Mouse (Mus musculus): ENCODE data around the gene St3gal5. TPM values are rescaled to one million over a fixed set of nuclear protein-coding genes. Genes with fewer than 3 reads are reported as not detected.

St3gal5 gene
- polyA plus RNA-seq, 1 experiment from 2014 or later = 38.9 TPM

DNA sequence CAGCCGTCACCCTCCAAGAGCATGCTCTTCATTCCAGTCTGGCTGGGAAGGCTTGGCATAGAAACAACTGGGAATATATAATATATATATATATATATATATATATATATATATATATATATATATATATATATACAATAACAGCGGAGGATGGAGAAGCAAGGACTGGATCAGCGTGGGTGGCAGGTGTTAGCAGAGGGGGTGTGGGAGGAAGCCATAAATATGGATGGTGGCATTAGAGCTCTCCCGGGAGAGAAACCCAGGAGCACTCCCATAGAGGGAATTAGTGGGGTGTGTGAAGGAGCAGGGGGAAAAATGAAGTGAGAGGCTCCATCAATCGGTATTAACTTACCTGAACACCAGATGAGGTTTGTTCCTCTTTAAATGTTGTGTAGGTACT is 2.8 kb downstream of the St3gal5 start:
- Histone ChIP-seq H3K27me3 (ENCODE audit: poor library complexity, severe bottlenecking) (0 out of 2 replicates have a peak, but pooled peaks cover 5% of the 10 kb centered on the region), H3K9me3 (no peaks in the 10 kb centered on the region), H3K4me1 (peaks cover 61% of the 10 kb centered on the region), H3K36me3 (replicated peaks) (peaks cover 6% of the 10 kb centered on the region), H3K27ac (no peak overlapping the region), H3K4me3 (no peak overlapping the region)
- 93% methylated on average over 5 of the region's 5 CpGs for WGBS
- DNase-seq (ENCODE audit: extremely low spot score, low spot score) = no peak

GRCm38 (mm10) chr6:72100939-72101338 is 3.5 kb downstream of the St3gal5 start:
- 90% methylated on average over 8 of the region's 8 CpGs for WGBS
- no peak for DNase-seq (ENCODE audit: extremely low spot score, low spot score)
- Histone ChIP-seq H3K9me3 (no peaks in the 10 kb centered on the region), H3K4me1 (peaks cover 57% of the 10 kb centered on the region), H3K27me3 (ENCODE audit: poor library complexity, severe bottlenecking) (no peaks in the 10 kb centered on the region), H3K4me3 (no peak overlapping the region; the same call in 1 of the 2 replicates), H3K27ac (peak overlapping the region; percentile 57; the same call in 1 of the 2 replicates), H3K36me3 (replicated peaks) (peaks cover 13% of the 10 kb centered on the region)

- H3K4me3 ChIP-seq = no peak overlapping the region
- peak overlapping the region; percentile 57; the same call in 1 of the 2 replicates for H3K27ac ChIP-seq
- DNase-seq (ENCODE audit: extremely low spot score, low spot score) = no peak
- peaks cover 13% of the 10 kb centered on the region for H3K36me3 ChIP-seq (replicated peaks)
- peaks cover 54% of the 10 kb centered on the region for H3K4me1 ChIP-seq
- H3K9me3 ChIP-seq = no peaks in the 10 kb centered on the region
- 81% methylated on average over 4 of the region's 4 CpGs for WGBS
- no peaks in the 10 kb centered on the region for H3K27me3 ChIP-seq (ENCODE audit: poor library complexity, severe bottlenecking)
Measured at GRCm38 (mm10) chr6:72101386-72101785, 4.0 kb downstream of the St3gal5 start.

DNA sequence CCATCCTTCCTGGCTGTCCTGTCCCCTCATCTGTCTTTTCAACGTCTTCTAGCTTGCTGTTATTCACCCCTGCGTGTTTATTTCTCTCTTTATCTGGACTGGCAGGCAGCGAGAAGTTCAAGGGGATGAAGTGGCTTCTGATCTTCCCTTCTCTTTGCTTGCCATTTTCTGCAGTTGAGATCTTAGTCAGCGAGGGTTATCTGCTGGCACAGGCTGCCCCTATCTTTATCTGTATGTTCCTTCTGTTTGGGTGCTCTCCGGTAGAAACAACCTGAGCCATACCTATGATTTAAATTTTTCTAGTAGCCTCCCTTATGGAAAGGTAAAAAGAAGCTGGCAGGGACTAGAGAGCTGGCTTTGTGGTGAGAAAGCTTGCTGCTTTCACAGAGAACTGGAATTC is 4.7 kb downstream of the St3gal5 start:
- H3K4me3 ChIP-seq = no peak overlapping the region
- DNase-seq (ENCODE audit: extremely low spot score, low spot score) = no peak
- WGBS = 91% methylated on average over 5 of the region's 5 CpGs

DNA sequence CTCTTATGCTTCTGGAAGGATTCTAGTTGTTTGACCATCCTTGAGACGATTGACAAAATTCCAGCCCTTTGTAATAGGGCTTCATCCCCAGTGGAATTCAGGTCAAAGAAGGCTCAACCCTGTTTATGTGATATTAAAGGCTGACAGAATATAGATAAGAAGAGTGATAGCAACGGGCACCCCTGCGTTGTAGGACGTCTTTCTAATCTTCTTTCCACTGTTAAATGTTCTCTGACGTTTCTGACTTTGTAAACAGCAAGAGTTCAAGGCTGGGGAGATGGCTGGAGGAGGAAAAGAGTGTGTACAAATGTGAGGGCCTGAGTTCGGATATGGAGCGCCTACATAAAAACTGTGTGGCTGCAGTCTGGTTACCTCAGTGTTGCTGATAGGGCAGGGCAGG is 7.1 kb downstream of the St3gal5 start:
- Histone ChIP-seq H3K4me1 (peaks cover 32% of the 10 kb centered on the region), H3K36me3 (replicated peaks) (peaks cover 13% of the 10 kb centered on the region), H3K27me3 (ENCODE audit: poor library complexity, severe bottlenecking) (no peaks in the 10 kb centered on the region), H3K9me3 (no peaks in the 10 kb centered on the region), H3K4me3 (no peak overlapping the region), H3K27ac (no peak overlapping the region)
- DNase-seq (ENCODE audit: extremely low spot score, low spot score) = no peak
- WGBS = 93% methylated on average over 7 of the region's 7 CpGs

More for the DNA sequence above, 4.7 kb downstream of the St3gal5 start:
- H3K9me3 ChIP-seq = no peaks in the 10 kb centered on the region
- peaks cover 13% of the 10 kb centered on the region for H3K36me3 ChIP-seq (replicated peaks)
- 0 out of 2 replicates have a peak overlapping the region, but pooled peaks have one; percentile 57 for H3K27ac ChIP-seq
- H3K27me3 ChIP-seq (ENCODE audit: poor library complexity, severe bottlenecking) = no peaks in the 10 kb centered on the region
- peaks cover 48% of the 10 kb centered on the region for H3K4me1 ChIP-seq

- H3K4me3 ChIP-seq = no peak overlapping the region
- peak overlapping the region; percentile 8 for H3K27ac ChIP-seq
- peaks cover 7% of the 10 kb centered on the region for H3K36me3 ChIP-seq (replicated peaks)
- 70% methylated on average over 14 of the region's 14 CpGs for WGBS
- peaks cover 16% of the 10 kb centered on the region for H3K4me1 ChIP-seq
- no peak for DNase-seq (ENCODE audit: extremely low spot score, low spot score)
- H3K9me3 ChIP-seq = no peaks in the 10 kb centered on the region
- H3K27me3 ChIP-seq (ENCODE audit: poor library complexity, severe bottlenecking) = no peaks in the 10 kb centered on the region
Measured at GRCm38 (mm10) chr6:72108941-72109892, 11.8 kb downstream of the St3gal5 start.

- Histone ChIP-seq H3K4me3 (no peak overlapping the region), H3K27ac (no peak overlapping the region), H3K36me3 (replicated peaks) (peaks cover 4% of the 10 kb centered on the region; the same call in 1 of the 2 replicates), H3K27me3 (ENCODE audit: poor library complexity, severe bottlenecking) (no peaks in the 10 kb centered on the region), H3K9me3 (no peaks in the 10 kb centered on the region), H3K4me1 (peaks cover 16% of the 10 kb centered on the region)
- WGBS = 82% methylated on average over 3 of the region's 3 CpGs
- no peak for DNase-seq (ENCODE audit: extremely low spot score, low spot score)
Measured at GRCm38 (mm10) chr6:72110577-72110976, 13.2 kb downstream of the St3gal5 start.

DNA sequence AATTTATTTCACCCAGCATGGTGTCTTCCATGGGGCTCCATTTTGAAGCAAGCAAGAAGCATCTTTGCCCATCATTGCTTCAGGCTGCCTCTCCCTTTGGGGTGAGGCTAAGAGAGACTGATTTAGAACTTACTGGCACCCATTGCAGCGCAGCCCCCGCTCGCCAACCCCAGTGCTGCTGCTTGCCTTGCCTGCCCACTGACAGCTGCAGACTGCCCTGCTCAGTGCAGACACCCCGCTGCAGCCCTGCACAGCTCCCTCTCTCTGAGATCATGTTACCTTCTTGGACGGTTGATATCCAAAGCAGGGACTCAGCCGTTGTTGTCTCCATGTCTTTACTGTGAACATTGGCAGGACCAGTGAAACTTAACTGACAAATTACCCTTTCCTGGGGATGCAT is 15.2 kb downstream of the St3gal5 start:
- 54% methylated on average over 6 of the region's 6 CpGs for WGBS

GRCm38 (mm10) chr6:72113093-72113702 is 15.8 kb downstream of the St3gal5 start:
- 91% methylated on average over 2 of the region's 2 CpGs for WGBS
- no peak for DNase-seq (ENCODE audit: extremely low spot score, low spot score)
- Histone ChIP-seq H3K9me3 (no peaks in the 10 kb centered on the region), H3K27me3 (ENCODE audit: poor library complexity, severe bottlenecking) (no peaks in the 10 kb centered on the region), H3K36me3 (replicated peaks) (no peaks in the 10 kb centered on the region), H3K27ac (no peak overlapping the region), H3K4me3 (no peak overlapping the region), H3K4me1 (peaks cover 29% of the 10 kb centered on the region)

More for the DNA sequence above, 15.2 kb downstream of the St3gal5 start:
- DNase-seq (ENCODE audit: extremely low spot score, low spot score) = no peak
- Histone ChIP-seq H3K9me3 (no peaks in the 10 kb centered on the region), H3K27ac (no peak overlapping the region), H3K27me3 (ENCODE audit: poor library complexity, severe bottlenecking) (no peaks in the 10 kb centered on the region), H3K4me3 (no peak overlapping the region), H3K36me3 (replicated peaks) (no peaks in the 10 kb centered on the region), H3K4me1 (peaks cover 29% of the 10 kb centered on the region)

- H3K4me1 ChIP-seq = peaks cover 19% of the 10 kb centered on the region
- H3K27me3 ChIP-seq (ENCODE audit: poor library complexity, severe bottlenecking) = no peaks in the 10 kb centered on the region
- H3K9me3 ChIP-seq = no peaks in the 10 kb centered on the region
- WGBS = 87% methylated on average over 7 of the region's 7 CpGs
- no peak overlapping the region for H3K27ac ChIP-seq
- no peak overlapping the region for H3K4me3 ChIP-seq
- no peaks in the 10 kb centered on the region for H3K36me3 ChIP-seq (replicated peaks)
- DNase-seq (ENCODE audit: extremely low spot score, low spot score) = no peak
Measured at GRCm38 (mm10) chr6:72114902-72115301, 17.5 kb downstream of the St3gal5 start.

DNA sequence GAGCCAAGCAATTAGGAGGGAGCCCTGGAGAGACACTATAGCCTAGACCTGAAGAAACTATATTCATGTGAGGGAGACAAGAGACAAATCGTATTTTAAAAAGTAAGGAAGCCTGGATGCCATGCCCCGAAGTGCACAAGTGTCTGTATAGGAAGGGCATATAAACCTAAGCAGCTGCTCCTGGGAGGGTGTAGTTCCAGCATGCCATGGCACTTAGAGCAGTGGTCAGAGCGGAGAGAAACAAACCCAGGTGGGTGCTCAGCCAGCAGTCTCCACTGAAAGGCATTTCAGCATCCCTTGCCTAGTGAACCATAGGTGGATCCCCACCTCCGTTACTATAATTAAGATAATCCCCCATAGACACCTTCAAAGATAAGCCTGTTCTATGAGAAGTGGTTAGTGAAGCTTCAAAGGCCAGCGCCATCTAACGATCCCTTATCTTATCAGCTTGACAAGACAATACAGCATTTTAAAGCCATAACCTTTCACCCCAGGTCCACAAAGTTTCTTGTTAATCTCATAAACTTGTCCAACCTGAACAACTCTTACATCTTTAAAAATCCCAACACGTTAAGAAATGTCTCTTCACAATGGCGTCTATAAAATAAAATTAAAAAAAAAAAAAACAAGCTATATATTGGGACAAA is 20.1 kb downstream of the St3gal5 start:
- H3K27ac ChIP-seq = no peak overlapping the region
- no peaks in the 10 kb centered on the region for H3K9me3 ChIP-seq
- 53% methylated on average over 8 of the region's 8 CpGs for WGBS
- H3K4me3 ChIP-seq = no peak overlapping the region
- DNase-seq (ENCODE audit: extremely low spot score, low spot score) = no peak
- no peaks in the 10 kb centered on the region for H3K27me3 ChIP-seq (ENCODE audit: poor library complexity, severe bottlenecking)
- peaks cover 18% of the 10 kb centered on the region for H3K4me1 ChIP-seq
- no peaks in the 10 kb centered on the region for H3K36me3 ChIP-seq (replicated peaks)

DNA sequence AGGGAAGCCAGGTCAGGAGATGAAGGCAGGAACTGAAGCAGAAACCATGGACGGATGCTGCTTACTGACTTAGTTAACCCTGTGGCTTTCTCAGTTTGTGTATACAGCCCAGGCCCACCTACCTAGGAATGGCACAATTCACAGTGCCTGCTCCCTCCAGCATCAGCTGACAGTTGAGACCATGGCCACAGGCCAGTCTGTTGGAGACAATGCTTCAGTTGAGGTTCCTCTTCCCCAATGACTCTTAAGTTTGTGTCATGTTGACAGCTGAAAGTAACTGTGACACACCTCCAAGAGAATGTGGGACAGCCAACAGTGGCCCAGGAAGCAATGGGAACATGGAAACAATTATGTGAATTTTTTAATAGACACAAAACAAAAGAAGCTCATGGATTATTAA is 22.5 kb downstream of the St3gal5 start:
- H3K9me3 ChIP-seq = no peaks in the 10 kb centered on the region
- H3K36me3 ChIP-seq (replicated peaks) = no peaks in the 10 kb centered on the region
- no peak overlapping the region for H3K27ac ChIP-seq
- H3K27me3 ChIP-seq (ENCODE audit: poor library complexity, severe bottlenecking) = no peaks in the 10 kb centered on the region
- no peak for DNase-seq (ENCODE audit: extremely low spot score, low spot score)
- no peak overlapping the region for H3K4me3 ChIP-seq
- WGBS = 96% methylated on average over 1 of the region's 1 CpGs
- 0 out of 2 replicates have a peak, but pooled peaks cover 13% of the 10 kb centered on the region for H3K4me1 ChIP-seq
